Mouse (Mus musculus) inflammation-experienced regulatory T-cells (primary cell): ENCODE data around the gene Cpne2. TPM values are rescaled to one million over a fixed set of nuclear protein-coding genes. Genes with fewer than 3 reads are reported as not detected.

ENCODE experiments used
- polyA plus RNA-seq, 2 experiments: library from polyadenylated mRNA; unstranded; fragments of 100-300 nt; shearing (Covaris generic); gene quantifications; one replicate each; pipeline ENCODE4 v1.2.1; 2017

Cpne2 gene
- polyA plus RNA-seq, result 1 to 10 TPM; 1.0 to 1.3 TPM

DNA sequence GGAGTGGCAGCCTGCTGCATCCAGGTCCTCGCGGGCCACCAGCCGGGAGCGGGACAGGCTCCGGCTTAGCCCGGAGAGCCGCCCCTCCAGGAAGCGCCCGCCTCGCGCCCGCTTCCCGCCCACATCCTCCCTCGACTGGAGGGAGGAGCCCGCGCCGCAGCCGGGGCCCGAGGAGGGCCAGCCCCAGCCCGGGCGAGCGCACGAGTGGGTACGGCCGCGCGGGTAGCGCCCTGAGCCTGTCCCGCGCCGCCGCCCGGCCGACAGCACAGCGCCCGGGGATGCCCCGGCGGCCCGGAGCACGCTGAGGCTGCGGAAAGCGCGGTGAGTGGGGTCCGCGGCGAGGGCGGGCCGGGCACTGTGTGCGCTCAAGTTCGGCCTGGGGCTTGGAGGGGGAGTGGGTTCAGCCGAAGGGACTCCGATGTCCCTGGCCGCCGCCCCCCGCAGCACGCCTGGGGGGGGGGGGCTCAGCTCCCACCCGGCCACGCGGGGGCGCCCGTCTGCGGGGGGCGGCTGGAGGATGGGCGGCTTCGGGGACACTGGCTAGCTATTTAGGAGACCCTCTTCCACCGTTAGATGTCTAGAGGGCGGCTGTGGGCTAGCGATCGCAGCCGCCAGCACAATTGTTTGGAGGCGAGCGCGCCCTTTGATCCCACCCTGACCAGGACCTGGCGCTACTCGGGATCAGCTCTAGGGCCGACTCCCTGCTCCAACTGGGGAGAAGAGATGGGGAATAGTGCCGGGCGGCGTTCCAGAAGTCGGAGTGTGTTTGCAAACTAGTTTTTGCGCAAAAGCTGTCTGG is at the start of gene Cpne2:
Gene Cpne2 (plus strand): TSS at position 118 of the 799 bp plus-strand sequence.

GRCm38 (mm10) chr8:94601607-94602385 is 69.0 kb downstream of the Cpne2 start, which contains the start of the genes Rspry1 and Fam192a:
Gene Rspry1 (plus strand): TSS chr8:94601937.
Gene Fam192a (minus strand): TSS chr8:94601997.

Other genes with a start within 250 kb of the Cpne2 start
- gene Slc12a3, start 203.8 kb upstream of the Cpne2 start, polyA plus RNA-seq, result under 1 TPM; 0.35 to 0.38 TPM
- gene Herpud1, start 146.6 kb upstream of the Cpne2 start, polyA plus RNA-seq, result 100 to 1,000 TPM in 1 of 2 experiments, 10 to 100 TPM in 1; 99.5 to 126 TPM
- 100 to 1,000 TPM; 160 to 210 TPM for gene Nlrc5, start 98.6 kb upstream of the Cpne2 start, polyA plus RNA-seq
- 10 to 100 TPM; 55.0 to 83.0 TPM for gene Rspry1, start 68.9 kb downstream of the Cpne2 start, polyA plus RNA-seq
- gene Fam192a, start 69.0 kb downstream of the Cpne2 start, polyA plus RNA-seq, result 10 to 100 TPM; 76.4 to 80.7 TPM
- 100 to 1,000 TPM; 174 to 176 TPM for gene Arl2bp, start 133.6 kb downstream of the Cpne2 start, polyA plus RNA-seq
- gene Pllp, start 163.3 kb downstream of the Cpne2 start, polyA plus RNA-seq, result under 1 TPM in 1 of 2 experiments, not detected in 1; 0.92 TPM
- under 1 TPM in 1 of 2 experiments, not detected in 1; 0.13 TPM for gene Ccl22, start 212.6 kb downstream of the Cpne2 start, polyA plus RNA-seq
- under 1 TPM in 1 of 2 experiments, not detected in 1; 0.10 TPM for gene Cx3cl1, start 239.0 kb downstream of the Cpne2 start, polyA plus RNA-seq